Mouse (Mus musculus) lung, embryonic 15.5 days (tissue): Measurements from ENCODE around the gene Srp72. TPM values are rescaled to one million over a fixed set of nuclear protein-coding genes. Genes with fewer than 3 reads are reported as not detected.
A peak's percentile ranks its signal among the peaks of the same experiment; 100 is the strongest.

Source experiments
- ATAC-seq: fragments of 200-750 bp; cut with Nextera tagmentation; 2 replicates; pipeline ENCODE4 v1.8.0; 2017; ENCODE audit warnings: moderate number of reproducible peaks, borderline replicate concordance; ENCODE audit not compliant: low FRiP score, low TSS enrichment; ENCODE audit errors: extremely low read depth
- H3K27ac ChIP-seq: fragments of 300-500 bp; sonication (generic); 2 replicates; pipeline ENCODE4 v1.5.1; 2015; ENCODE audit warnings: moderate library complexity, mild to moderate bottlenecking, inconsistent platforms
- H3K27me3 ChIP-seq: fragments of 300-500 bp; sonication (generic); 2 replicates; pipeline ENCODE4 v1.6.1; 2015; ENCODE audit warnings: inconsistent platforms
- H3K36me3 ChIP-seq: fragments of 300-500 bp; sonication (generic); 2 replicates; pipeline ENCODE4 v1.6.1; 2015; ENCODE audit warnings: inconsistent platforms
- H3K4me1 ChIP-seq: fragments of 300-500 bp; sonication (generic); 2 replicates; pipeline ENCODE4 v1.6.1; 2015; ENCODE audit warnings: inconsistent platforms
- H3K4me2 ChIP-seq: fragments of 300-500 bp; sonication (generic); 2 replicates; pipeline ENCODE4 v1.6.1; 2015; ENCODE audit warnings: inconsistent platforms, mild to moderate bottlenecking, moderate library complexity
- H3K4me3 ChIP-seq: fragments of 300-500 bp; sonication (generic); 2 replicates; pipeline ENCODE4 v1.5.1; 2015; ENCODE audit warnings: mild to moderate bottlenecking, inconsistent platforms
- H3K9ac ChIP-seq: fragments of 300-500 bp; sonication (generic); 2 replicates; pipeline ENCODE4 v1.6.1; 2015; ENCODE audit warnings: inconsistent platforms
- H3K9me3 ChIP-seq: fragments of 300-500 bp; sonication (generic); 2 replicates; pipeline ENCODE4 v1.6.1; 2016; ENCODE audit warnings: inconsistent platforms
- WGBS: fragments of 180-500 bp; shearing (Covaris S2); methylation state at CpG from one replicate; pipeline ENCODE4 v1.1.7; 2015; 5-methylcytosine and 5-hydroxymethylcytosine counted together
- polyA plus RNA-seq: library from polyadenylated mRNA; unstranded; fragments of >200 nt; fragmentation: Nextera tagmentation; extraction: Ambion mirVana; gene quantifications from 2 replicates; pipeline ENCODE4 v1.2.1, GENCODE M21; 2015

The Srp72 gene
- 83.6 and 87.8 TPM in 2 replicates for polyA plus RNA-seq

- peak; percentile 93 for ATAC-seq
- H3K9ac ChIP-seq, result peak within 1 kb of the TSS; percentile 83
- WGBS, result under 1% methylated on average over 60 of the region's 60 CpGs
- peak within 1 kb of the TSS; percentile 86 for H3K4me2 ChIP-seq
- H3K36me3 ChIP-seq, result peaks cover 27% of the 10 kb centered on the region
- H3K4me1 ChIP-seq, result peaks cover 17% of the 10 kb centered on the region
- peak within 1 kb of the TSS; percentile 89 for H3K27ac ChIP-seq
- H3K9me3 ChIP-seq, result no peaks in the 10 kb centered on the region
- H3K27me3 ChIP-seq, result no peaks in the 10 kb centered on the region
- peak within 1 kb of the TSS; percentile 96 for H3K4me3 ChIP-seq
Observed at GRCm38 (mm10) chr5:76974554-76975285, at the start of gene Srp72. Gene Srp72 (plus strand): TSS chr5:76974683.

GRCm38 (mm10) chr5:76928124-76928832 lies 46.2 kb upstream of the Srp72 start:
- Histone ChIP-seq H3K36me3 (peaks cover 26% of the 10 kb centered on the region), H3K27ac (peak overlapping the region; percentile 47), H3K9ac (no peak overlapping the region), H3K4me1 (peaks cover 24% of the 10 kb centered on the region), H3K9me3 (no peaks in the 10 kb centered on the region), H3K4me2 (peak overlapping the region; percentile 18), H3K4me3 (no peak overlapping the region), H3K27me3 (no peaks in the 10 kb centered on the region)
- WGBS, result 56% methylated on average over 16 of the region's 16 CpGs
- peak; percentile 84; the same call in 1 of the 2 replicates for ATAC-seq

- peak; percentile 46; the same call in 1 of the 2 replicates for ATAC-seq
- peak overlapping the region; percentile 41 for H3K27ac ChIP-seq
- no peaks in the 10 kb centered on the region for H3K9me3 ChIP-seq
- H3K9ac ChIP-seq, result no peak overlapping the region
- H3K36me3 ChIP-seq, result peaks cover 20% of the 10 kb centered on the region
- H3K4me1 ChIP-seq, result peaks cover 24% of the 10 kb centered on the region
- no peak overlapping the region; the same call in 1 of the 2 replicates for H3K4me2 ChIP-seq
- H3K4me3 ChIP-seq, result no peak overlapping the region
- 41% methylated on average over 7 of the region's 7 CpGs for WGBS
- no peaks in the 10 kb centered on the region for H3K27me3 ChIP-seq
Observed at GRCm38 (mm10) chr5:76929180-76929877, 45.2 kb upstream of the Srp72 start.

GRCm38 (mm10) chr5:76939717-76940116 lies 34.8 kb upstream of the Srp72 start:
- Histone ChIP-seq H3K4me3 (no peak overlapping the region), H3K36me3 (peaks cover 16% of the 10 kb centered on the region), H3K9ac (no peak overlapping the region), H3K4me1 (no peaks in the 10 kb centered on the region), H3K27me3 (no peaks in the 10 kb centered on the region), H3K9me3 (no peaks in the 10 kb centered on the region), H3K4me2 (no peak overlapping the region), H3K27ac (no peak overlapping the region)
- ATAC-seq, result no peak
- 88% methylated on average over 8 of the region's 8 CpGs for WGBS

GRCm38 (mm10) chr5:76941975-76942374 lies 32.5 kb upstream of the Srp72 start:
- Histone ChIP-seq H3K4me2 (no peak overlapping the region), H3K36me3 (peaks cover 16% of the 10 kb centered on the region), H3K4me1 (peaks cover 7% of the 10 kb centered on the region), H3K9ac (no peak overlapping the region), H3K27me3 (no peaks in the 10 kb centered on the region), H3K4me3 (no peak overlapping the region), H3K9me3 (no peaks in the 10 kb centered on the region), H3K27ac (no peak overlapping the region)
- WGBS, result 76% methylated on average over 4 of the region's 4 CpGs
- ATAC-seq, result no peak

- H3K4me1 ChIP-seq, result peaks cover 11% of the 10 kb centered on the region
- H3K27me3 ChIP-seq, result no peaks in the 10 kb centered on the region
- ATAC-seq, result no peak
- no peak overlapping the region for H3K4me2 ChIP-seq
- no peak overlapping the region for H3K9ac ChIP-seq
- H3K4me3 ChIP-seq, result no peak overlapping the region
- peaks cover 16% of the 10 kb centered on the region for H3K36me3 ChIP-seq
- no peak overlapping the region for H3K27ac ChIP-seq
- no peaks in the 10 kb centered on the region for H3K9me3 ChIP-seq
- WGBS, result 84% methylated on average over 4 of the region's 4 CpGs
Observed at GRCm38 (mm10) chr5:76942505-76942904, 32.0 kb upstream of the Srp72 start.

GRCm38 (mm10) chr5:76944965-76945677 lies 29.4 kb upstream of the Srp72 start:
- Histone ChIP-seq H3K36me3 (peaks cover 9% of the 10 kb centered on the region; the same call in 1 of the 2 replicates), H3K27me3 (no peaks in the 10 kb centered on the region), H3K4me3 (no peak overlapping the region), H3K4me1 (peaks cover 25% of the 10 kb centered on the region), H3K9ac (no peak overlapping the region), H3K9me3 (no peaks in the 10 kb centered on the region), H3K27ac (no peak overlapping the region), H3K4me2 (no peak overlapping the region)
- ATAC-seq, result no peak
- WGBS, result 52% methylated on average over 6 of the region's 6 CpGs

- Histone ChIP-seq H3K27ac (no peak overlapping the region), H3K9me3 (no peaks in the 10 kb centered on the region), H3K4me2 (no peak overlapping the region), H3K36me3 (peaks cover 6% of the 10 kb centered on the region; the same call in 1 of the 2 replicates), H3K9ac (no peak overlapping the region), H3K27me3 (no peaks in the 10 kb centered on the region), H3K4me1 (peaks cover 26% of the 10 kb centered on the region), H3K4me3 (no peak overlapping the region)
- no peak for ATAC-seq
- WGBS, result 90% methylated on average over 2 of the region's 2 CpGs
Observed at GRCm38 (mm10) chr5:76945678-76946033, 28.8 kb upstream of the Srp72 start.

- 75% methylated on average over 4 of the region's 4 CpGs for WGBS
- H3K4me1 ChIP-seq, result peaks cover 26% of the 10 kb centered on the region
Observed at GRCm38 (mm10) chr5:76947142-76947541, 27.3 kb upstream of the Srp72 start.

GRCm38 (mm10) chr5:76947758-76948157 lies 26.7 kb upstream of the Srp72 start:
- WGBS, result 83% methylated on average over 4 of the region's 4 CpGs
- Histone ChIP-seq H3K4me3 (no peak overlapping the region), H3K4me2 (no peak overlapping the region), H3K27me3 (no peaks in the 10 kb centered on the region), H3K27ac (no peak overlapping the region), H3K36me3 (0 out of 2 replicates have a peak, but pooled peaks cover 4% of the 10 kb centered on the region), H3K4me1 (peaks cover 32% of the 10 kb centered on the region), H3K9ac (no peak overlapping the region), H3K9me3 (no peaks in the 10 kb centered on the region)
- no peak for ATAC-seq

More at GRCm38 (mm10) chr5:76947142-76947541, 27.3 kb upstream of the Srp72 start:
- Histone ChIP-seq H3K36me3 (0 out of 2 replicates have a peak, but pooled peaks cover 4% of the 10 kb centered on the region), H3K9me3 (no peaks in the 10 kb centered on the region), H3K4me3 (no peak overlapping the region), H3K27ac (no peak overlapping the region), H3K4me2 (no peak overlapping the region), H3K27me3 (no peaks in the 10 kb centered on the region), H3K9ac (no peak overlapping the region)
- no peak for ATAC-seq
